Mouse (Mus musculus) E14TG2a.4 (cell line): ENCODE data around the gene Myo1d.

Experiments
- CTCF ChIP-seq: conservative IDR thresholded peaks from 2 replicates; pipeline ENCODE4 v1.5.1; 2014; ENCODE audit warnings: low read length
- NANOG ChIP-seq: IDR thresholded peaks from 2 replicates; pipeline ENCODE4 v1.6.1; 2014; ENCODE audit warnings: borderline replicate concordance, low read length, mixed read lengths

DNA sequence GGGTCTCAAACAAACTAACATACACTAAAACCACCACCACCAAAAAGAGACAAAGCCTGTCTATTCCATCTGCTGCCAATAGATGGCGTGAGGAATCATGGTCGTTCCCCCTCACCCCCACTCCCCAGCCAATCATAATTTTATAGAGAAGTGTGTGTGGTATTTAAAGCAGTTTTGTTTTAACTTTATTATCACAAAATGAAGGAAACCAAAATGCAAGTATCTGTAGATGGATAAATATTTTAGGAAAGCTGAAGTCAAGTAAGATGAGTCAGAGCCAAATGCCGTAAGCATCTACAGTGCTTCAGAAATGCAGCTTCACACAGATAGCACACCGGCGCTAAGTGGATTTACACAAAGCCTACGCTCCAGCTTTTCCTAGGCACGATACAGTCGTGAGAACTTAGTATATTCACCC lies 177.8 kb downstream of the Myo1d start:
- TF ChIP-seq CTCF (peak; percentile 97), NANOG (no peak)
